Mouse (Mus musculus) CD8-positive naive resting alpha-beta T cell, adult 2 months (primary cell): ENCODE measurements around the gene Nmnat2.

Source experiments
- DNase-seq, 2 experiments: peaks; one replicate each; pipeline ENCODE4 v3.0.0; 2022; ENCODE audit warnings: low read depth in 2 of 2, low spot score in 2 of 2

The Nmnat2 gene

GRCm38 (mm10) chr1:153016465-153017163 lies 61.8 kb downstream of the Nmnat2 start:
- no peak for DNase-seq

GRCm38 (mm10) chr1:153019128-153019527 lies 64.3 kb downstream of the Nmnat2 start:
- no peak for DNase-seq

- DNase-seq: no peak
Measured at GRCm38 (mm10) chr1:153019623-153020022, 64.8 kb downstream of the Nmnat2 start.

- DNase-seq: no peak
Measured at GRCm38 (mm10) chr1:153021034-153021638, 66.3 kb downstream of the Nmnat2 start.

- no peak for DNase-seq
Measured at GRCm38 (mm10) chr1:153023018-153023417, 68.2 kb downstream of the Nmnat2 start.

GRCm38 (mm10) chr1:153023875-153024274 lies 69.1 kb downstream of the Nmnat2 start:
- no peak for DNase-seq

- DNase-seq: no peak
Measured at GRCm38 (mm10) chr1:153024453-153024852, 69.7 kb downstream of the Nmnat2 start.

GRCm38 (mm10) chr1:153031345-153031744 lies 76.6 kb downstream of the Nmnat2 start:
- DNase-seq: no peak

GRCm38 (mm10) chr1:153031954-153032353 lies 77.2 kb downstream of the Nmnat2 start:
- DNase-seq: no peak

GRCm38 (mm10) chr1:153033145-153033908 lies 78.5 kb downstream of the Nmnat2 start:
- no peak for DNase-seq

- no peak for DNase-seq
Measured at GRCm38 (mm10) chr1:153034064-153034463, 79.3 kb downstream of the Nmnat2 start.

- DNase-seq: peak in 1 of 2 experiments; percentile 9
Measured at GRCm38 (mm10) chr1:153035328-153035944, 80.6 kb downstream of the Nmnat2 start.

- DNase-seq: no peak
Measured at GRCm38 (mm10) chr1:153037353-153038345, 82.9 kb downstream of the Nmnat2 start.

- DNase-seq: no peak
Measured at GRCm38 (mm10) chr1:153040091-153040490, 85.3 kb downstream of the Nmnat2 start.

- no peak for DNase-seq
Measured at GRCm38 (mm10) chr1:153041046-153041445, 86.3 kb downstream of the Nmnat2 start.

- DNase-seq: no peak
Measured at GRCm38 (mm10) chr1:153042318-153042717, 87.5 kb downstream of the Nmnat2 start.

GRCm38 (mm10) chr1:153043332-153043731 lies 88.5 kb downstream of the Nmnat2 start:
- no peak for DNase-seq

- DNase-seq: no peak
Measured at GRCm38 (mm10) chr1:153045368-153045767, 90.6 kb downstream of the Nmnat2 start.

- DNase-seq: no peak
Measured at GRCm38 (mm10) chr1:153048147-153048878, 93.5 kb downstream of the Nmnat2 start.

- no peak for DNase-seq
Measured at GRCm38 (mm10) chr1:153049451-153049850, 94.7 kb downstream of the Nmnat2 start.
